Mouse (Mus musculus): Measurements from ENCODE around the gene Olfr148. TPM values are rescaled to one million over a fixed set of nuclear protein-coding genes. Genes with fewer than 3 reads are reported as not detected.

Olfr148 gene
- not detected in 2 replicates for polyA plus RNA-seq (2012; ENCODE audit: insufficient read depth, insufficient read length, low replicate concordance, missing spikeins)

GRCm38 (mm10) chr9:39610355-39610754, at the start of gene Olfr148:
Gene Olfr148 (plus strand): TSS chr9:39610655.
- Histone ChIP-seq H3K4me1 (ENCODE audit: control insufficient read depth, insufficient read depth, low read length) (no peaks in the 10 kb centered on the region), H3K27ac (ENCODE audit: insufficient read depth, low read depth, low read length) (no peak within 1 kb of the TSS), H3K4me3 (ENCODE audit: insufficient read depth, low read depth, low read length) (no peak within 1 kb of the TSS)
- 83% methylated on average over 3 of the region's 3 CpGs for WGBS
- TF ChIP-seq CTCF (IDR thresholded peaks at IDR 0.05; ENCODE audit: insufficient read depth, low read depth, low read length) = no peak
- TF ChIP-seq POLR2A (IDR thresholded peaks at IDR 0.05; ENCODE audit: insufficient read depth, low read depth, low read length) = no peak

- 91% methylated on average over 3 of the region's 3 CpGs for WGBS
- Histone ChIP-seq H3K4me3 (ENCODE audit: insufficient read depth, low read depth, low read length) (no peak within 1 kb of the TSS), H3K4me1 (ENCODE audit: control insufficient read depth, insufficient read depth, low read length) (no peaks in the 10 kb centered on the region), H3K27ac (ENCODE audit: insufficient read depth, low read depth, low read length) (no peak within 1 kb of the TSS)
- TF ChIP-seq CTCF (IDR thresholded peaks at IDR 0.05; ENCODE audit: insufficient read depth, low read depth, low read length) (no peak), POLR2A (IDR thresholded peaks at IDR 0.05; ENCODE audit: insufficient read depth, low read depth, low read length) (no peak)
Measured at GRCm38 (mm10) chr9:39575469-39575868, 35.0 kb upstream of the Olfr148 start, which contains the start of gene Olfr959. Gene Olfr959 (minus strand): TSS chr9:39575569.

- WGBS = 92% methylated on average over 5 of the region's 5 CpGs
- no peak for TF ChIP-seq CTCF (IDR thresholded peaks at IDR 0.05; ENCODE audit: insufficient read depth, low read depth, low read length)
- TF ChIP-seq POLR2A (IDR thresholded peaks at IDR 0.05; ENCODE audit: insufficient read depth, low read depth, low read length) = no peak
- Histone ChIP-seq H3K27ac (ENCODE audit: insufficient read depth, low read depth, low read length) (no peak overlapping the region), H3K4me3 (ENCODE audit: insufficient read depth, low read depth, low read length) (no peak overlapping the region), H3K4me1 (ENCODE audit: control insufficient read depth, insufficient read depth, low read length) (no peaks in the 10 kb centered on the region)
Measured at GRCm38 (mm10) chr9:39577050-39577449, 33.4 kb upstream of the Olfr148 start.

- WGBS = 1% methylated on average over 19 of the region's 19 CpGs
- peaks cover 2% of the 10 kb centered on the region; the same call in 1 of the 2 replicates for H3K4me1 ChIP-seq (ENCODE audit: control insufficient read depth, insufficient read depth, low read length)
- TF ChIP-seq CTCF (IDR thresholded peaks at IDR 0.05; ENCODE audit: insufficient read depth, low read depth, low read length) (no peak), POLR2A (IDR thresholded peaks at IDR 0.05; ENCODE audit: insufficient read depth, low read depth, low read length) (no peak)
- no peak overlapping the region for H3K27ac ChIP-seq (ENCODE audit: insufficient read depth, low read depth, low read length)
- H3K4me3 ChIP-seq (ENCODE audit: insufficient read depth, low read depth, low read length) = peak overlapping the region; percentile 45
Measured at GRCm38 (mm10) chr9:39602536-39603332, 7.7 kb upstream of the Olfr148 start.

- no peak overlapping the region for H3K27ac ChIP-seq (ENCODE audit: insufficient read depth, low read depth, low read length)
- peak overlapping the region; percentile 45 for H3K4me3 ChIP-seq (ENCODE audit: insufficient read depth, low read depth, low read length)
- under 1% methylated on average over 9 of the region's 9 CpGs for WGBS
- peaks cover 2% of the 10 kb centered on the region; the same call in 1 of the 2 replicates for H3K4me1 ChIP-seq (ENCODE audit: control insufficient read depth, insufficient read depth, low read length)
- TF ChIP-seq POLR2A (IDR thresholded peaks at IDR 0.05; ENCODE audit: insufficient read depth, low read depth, low read length) = no peak
- no peak for TF ChIP-seq CTCF (IDR thresholded peaks at IDR 0.05; ENCODE audit: insufficient read depth, low read depth, low read length)
Measured at GRCm38 (mm10) chr9:39603333-39603845, 7.1 kb upstream of the Olfr148 start.

GRCm38 (mm10) chr9:39603999-39604453, 6.4 kb upstream of the Olfr148 start, which contains the start of gene AW551984:
Gene AW551984 (minus strand): TSS chr9:39604403.
- Histone ChIP-seq H3K27ac (ENCODE audit: insufficient read depth, low read depth, low read length) (no peak within 1 kb of the TSS), H3K4me1 (ENCODE audit: control insufficient read depth, insufficient read depth, low read length) (peaks cover 2% of the 10 kb centered on the region; the same call in 1 of the 2 replicates), H3K4me3 (ENCODE audit: insufficient read depth, low read depth, low read length) (peak within 1 kb of the TSS; percentile 45)
- WGBS = 1% methylated on average over 8 of the region's 8 CpGs
- TF ChIP-seq POLR2A (IDR thresholded peaks at IDR 0.05; ENCODE audit: insufficient read depth, low read depth, low read length) (no peak), CTCF (IDR thresholded peaks at IDR 0.05; ENCODE audit: insufficient read depth, low read depth, low read length) (no peak)

- H3K27ac ChIP-seq (ENCODE audit: insufficient read depth, low read depth, low read length) = no peak overlapping the region
- no peak overlapping the region for H3K4me3 ChIP-seq (ENCODE audit: insufficient read depth, low read depth, low read length)
- peaks cover under 1% of the 10 kb centered on the region; the same call in 1 of the 2 replicates for H3K4me1 ChIP-seq (ENCODE audit: control insufficient read depth, insufficient read depth, low read length)
- no peak for TF ChIP-seq POLR2A (IDR thresholded peaks at IDR 0.05; ENCODE audit: insufficient read depth, low read depth, low read length)
- no peak for TF ChIP-seq CTCF (IDR thresholded peaks at IDR 0.05; ENCODE audit: insufficient read depth, low read depth, low read length)
Measured at GRCm38 (mm10) chr9:39608497-39608896, 2.0 kb upstream of the Olfr148 start.

GRCm38 (mm10) chr9:39611953-39612352, 1.5 kb downstream of the Olfr148 start:
- Histone ChIP-seq H3K4me1 (ENCODE audit: control insufficient read depth, insufficient read depth, low read length) (no peaks in the 10 kb centered on the region), H3K4me3 (ENCODE audit: insufficient read depth, low read depth, low read length) (no peak overlapping the region), H3K27ac (ENCODE audit: insufficient read depth, low read depth, low read length) (no peak overlapping the region)
- TF ChIP-seq POLR2A (IDR thresholded peaks at IDR 0.05; ENCODE audit: insufficient read depth, low read depth, low read length) (no peak), CTCF (IDR thresholded peaks at IDR 0.05; ENCODE audit: insufficient read depth, low read depth, low read length) (no peak)
- 58% methylated on average over 1 of the region's 1 CpGs for WGBS

GRCm38 (mm10) chr9:39621073-39621472, 10.6 kb downstream of the Olfr148 start, which contains the start of gene Olfr960:
Gene Olfr960 (plus strand): TSS chr9:39621373.
- no peak for TF ChIP-seq CTCF (IDR thresholded peaks at IDR 0.05; ENCODE audit: insufficient read depth, low read depth, low read length)
- no peak for TF ChIP-seq POLR2A (IDR thresholded peaks at IDR 0.05; ENCODE audit: insufficient read depth, low read depth, low read length)
- whole genome bisulfite sequencing = 33% methylated on average over 1 of the region's 1 CpGs

More at GRCm38 (mm10) chr9:39621073-39621472, 10.6 kb downstream of the Olfr148 start, which contains the start of gene Olfr960:
- Histone ChIP-seq H3K27ac (ENCODE audit: insufficient read depth, low read depth, low read length) (no peak within 1 kb of the TSS), H3K4me1 (ENCODE audit: control insufficient read depth, insufficient read depth, low read length) (no peaks in the 10 kb centered on the region), H3K4me3 (ENCODE audit: insufficient read depth, low read depth, low read length) (no peak within 1 kb of the TSS)

All from olfactory bulb, adult 2 months (tissue).